Mouse (Mus musculus) CH12.LX (cell line): ENCODE measurements around the gene Tdo2. TPM values are rescaled to one million over a fixed set of nuclear protein-coding genes. Genes with fewer than 3 reads are reported as not detected.

ENCODE experiments used
- DNase-seq: peaks from one replicate; pipeline ENCODE4 v3.0.0-alpha.2; 2013; ENCODE audit errors: extremely low read depth
- H3K27ac ChIP-seq: 2 replicates; pipeline ENCODE4 v1.5.1; 2012; ENCODE audit warnings: low read depth, mild to moderate bottlenecking, control low read depth, moderate library complexity; ENCODE audit not compliant: insufficient read depth
- H3K27me3 ChIP-seq: replicated peaks from 2 replicates; pipeline ENCODE3; 2012; ENCODE audit warnings: inconsistent platforms
- H3K36me3 ChIP-seq, 2 experiments: replicated peaks in 1 of 2; 2 replicates each; pipeline versions ENCODE3 to v1.6.1; 2012; ENCODE audit warnings: inconsistent platforms in 1 of 2, low read length in 1 of 2, mild to moderate bottlenecking in 1 of 2, mixed read lengths in 1 of 2, moderate library complexity in 1 of 2; ENCODE audit not compliant: control insufficient read depth in 1 of 2, insufficient read depth in 1 of 2
- H3K4me1 ChIP-seq, 2 experiments: 2 replicates each; pipeline ENCODE4 v1.6.1; 2012; ENCODE audit warnings: inconsistent platforms in 1 of 2, moderate library complexity in 1 of 2; ENCODE audit not compliant: insufficient read depth in 2 of 2, control insufficient read depth in 1 of 2
- H3K4me2 ChIP-seq: 2 replicates; pipeline ENCODE4 v1.6.1; 2012; ENCODE audit warnings: low read depth, mild to moderate bottlenecking, control low read depth; ENCODE audit not compliant: poor library complexity, insufficient read depth, severe bottlenecking
- H3K4me3 ChIP-seq, 3 experiments: fragments of 150-350 bp in 1 of 3; sonication (generic) in 1 of 3; replicated peaks in 1 of 3; 2 replicates each; pipeline versions ENCODE3 to v1.5.1; 2011 to 2012; ENCODE audit warnings: low read depth in 2 of 3, low read length in 2 of 3, mild to moderate bottlenecking in 2 of 3, moderate library complexity in 2 of 3, control low read depth in 1 of 3, improper control_type of control experiment in 1 of 3, inconsistent platforms in 1 of 3, mixed read lengths in 1 of 3; ENCODE audit not compliant: poor library complexity in 1 of 3
- H3K79me2 ChIP-seq: replicated peaks from 2 replicates; pipeline ENCODE4 v1.6.1; 2012; ENCODE audit warnings: mild to moderate bottlenecking, moderate library complexity; ENCODE audit not compliant: control insufficient read depth, poor library complexity, insufficient read depth, severe bottlenecking; ENCODE audit errors: extremely low read depth
- H3K9ac ChIP-seq: 2 replicates; pipeline ENCODE4 v1.6.1; 2012; ENCODE audit warnings: low read depth, mild to moderate bottlenecking, control low read depth, moderate library complexity; ENCODE audit not compliant: insufficient read depth
- H3K9me3 ChIP-seq: replicated peaks from 2 replicates; pipeline ENCODE3; 2012; ENCODE audit warnings: low read length, inconsistent platforms, mixed read lengths
- BHLHE40 ChIP-seq: IDR thresholded peaks from 2 replicates; pipeline ENCODE4 v1.6.1; 2011; ENCODE audit warnings: mild to moderate bottlenecking, low read depth, low read length, improper control_type of control experiment
- CHD2 ChIP-seq: IDR thresholded peaks from 2 replicates; pipeline ENCODE4 v1.6.1; 2011; ENCODE audit warnings: low read length, improper control_type of control experiment
- CTCF ChIP-seq, 2 experiments: IDR thresholded peaks in 1 of 2; conservative IDR thresholded peaks in 1 of 2; 2 replicates each; pipeline ENCODE4 v1.5.1; 2011 to 2012; ENCODE audit warnings: low read depth in 2 of 2, low read length in 2 of 2, improper control_type of control experiment in 1 of 2, inconsistent platforms in 1 of 2, mild to moderate bottlenecking in 1 of 2, moderate library complexity in 1 of 2
- E2F4 ChIP-seq: IDR thresholded peaks from 2 replicates; pipeline ENCODE4 v1.6.1; 2011; ENCODE audit warnings: low read depth, low read length, improper control_type of control experiment; ENCODE audit not compliant: insufficient replicate concordance
- ELF1 ChIP-seq: IDR thresholded peaks from 2 replicates; pipeline ENCODE4 v1.6.1; 2014; ENCODE audit warnings: low read depth, mild to moderate bottlenecking, inconsistent platforms, low read length, improper control_type of control experiment
- EP300 ChIP-seq: IDR thresholded peaks from 2 replicates; pipeline ENCODE4 v1.6.1; 2011; ENCODE audit warnings: low read length, improper control_type of control experiment
- ETS1 ChIP-seq: conservative IDR thresholded peaks from 2 replicates; pipeline ENCODE4 v1.6.1; 2012; ENCODE audit warnings: low read depth, mild to moderate bottlenecking, inconsistent platforms, low read length, improper control_type of control experiment, moderate library complexity
- GABPA ChIP-seq: IDR thresholded peaks from 2 replicates; pipeline ENCODE4 v1.6.1; 2012; ENCODE audit warnings: low read depth, low read length, improper control_type of control experiment, inconsistent platforms; ENCODE audit not compliant: insufficient replicate concordance
- HCFC1 ChIP-seq: IDR thresholded peaks from 2 replicates; pipeline ENCODE4 v1.6.1; 2012; ENCODE audit warnings: low read depth, mild to moderate bottlenecking, inconsistent platforms, low read length, improper control_type of control experiment
- IRF4 ChIP-seq: IDR thresholded peaks from 2 replicates; pipeline ENCODE4 v1.6.1; 2014; ENCODE audit warnings: low read depth, mild to moderate bottlenecking, inconsistent platforms, low read length, improper control_type of control experiment
- JUN ChIP-seq: IDR thresholded peaks from 2 replicates; pipeline ENCODE4 v1.6.1; 2011; ENCODE audit warnings: low read depth, mild to moderate bottlenecking, low read length, improper control_type of control experiment, moderate library complexity; ENCODE audit not compliant: insufficient read depth
- JUND ChIP-seq: conservative IDR thresholded peaks from 2 replicates; pipeline ENCODE4 v1.6.1; 2011; ENCODE audit warnings: low read depth, low read length, improper control_type of control experiment
- KAT2A ChIP-seq: IDR thresholded peaks from 2 replicates; pipeline ENCODE4 v1.6.1; 2012; ENCODE audit warnings: low read length, improper control_type of control experiment, inconsistent platforms; ENCODE audit not compliant: insufficient replicate concordance
- MAFK ChIP-seq: IDR thresholded peaks from 2 replicates; pipeline ENCODE4 v1.6.1; 2011; ENCODE audit warnings: low read length, improper control_type of control experiment; ENCODE audit not compliant: insufficient replicate concordance
- MAX ChIP-seq: IDR thresholded peaks from 2 replicates; pipeline ENCODE4 v1.6.1; 2011; ENCODE audit warnings: low read length, improper control_type of control experiment
- MEF2A ChIP-seq: IDR thresholded peaks from 2 replicates; pipeline ENCODE4 v1.6.1; 2014; ENCODE audit warnings: low read depth, mild to moderate bottlenecking, inconsistent platforms, low read length, improper control_type of control experiment, borderline replicate concordance
- MXI1 ChIP-seq: IDR thresholded peaks from 2 replicates; pipeline ENCODE4 v1.6.1; 2011; ENCODE audit warnings: mild to moderate bottlenecking, low read depth, low read length, improper control_type of control experiment
- MYC ChIP-seq: IDR thresholded peaks from 2 replicates; pipeline ENCODE4 v1.6.1; 2011; ENCODE audit warnings: low read depth, mild to moderate bottlenecking, improper control_type of control experiment, low read length
- NRF1 ChIP-seq: IDR thresholded peaks from 2 replicates; pipeline ENCODE4 v1.6.1; 2014; ENCODE audit warnings: low read depth, mild to moderate bottlenecking, inconsistent platforms, low read length, improper control_type of control experiment, moderate library complexity
- RAD21 ChIP-seq: IDR thresholded peaks from 2 replicates; pipeline ENCODE4 v1.6.1; 2011; ENCODE audit warnings: low read depth, mild to moderate bottlenecking, low read length, improper control_type of control experiment, moderate library complexity
- RCOR1 ChIP-seq: conservative IDR thresholded peaks from 2 replicates; pipeline ENCODE4 v1.6.1; 2012; ENCODE audit warnings: low read depth, mild to moderate bottlenecking, inconsistent platforms, low read length, improper control_type of control experiment
- SIN3A ChIP-seq: IDR thresholded peaks from 2 replicates; pipeline ENCODE4 v1.6.1; 2012; ENCODE audit warnings: low read length, improper control_type of control experiment, inconsistent platforms
- SMC3 ChIP-seq: IDR thresholded peaks from 2 replicates; pipeline ENCODE4 v1.6.1; 2011; ENCODE audit warnings: low read depth, low read length, improper control_type of control experiment
- TBP ChIP-seq: conservative IDR thresholded peaks from 2 replicates; pipeline ENCODE4 v1.6.1; 2011; ENCODE audit warnings: low read depth, low read length, improper control_type of control experiment
- TCF12 ChIP-seq: IDR thresholded peaks from 2 replicates; pipeline ENCODE4 v1.6.1; 2014; ENCODE audit warnings: low read depth, mild to moderate bottlenecking, inconsistent platforms, low read length, improper control_type of control experiment
- USF1 ChIP-seq: IDR thresholded peaks from 2 replicates; pipeline ENCODE4 v1.6.1; 2014; ENCODE audit warnings: low read depth, mild to moderate bottlenecking, inconsistent platforms, low read length, improper control_type of control experiment
- ZC3H11A ChIP-seq: IDR thresholded peaks from 2 replicates; pipeline ENCODE4 v1.6.1; 2012; ENCODE audit warnings: low read depth, mild to moderate bottlenecking, inconsistent platforms, low read length, improper control_type of control experiment
- dilution Hi-C: fragments of 300-500 bp; cut with MboI; formaldehyde crosslinking; loops from 2 replicates; pipeline ENCODE4 v1.14.3; 2020; ENCODE audit warnings: low sequenced_read_pairs; ENCODE audit not compliant: extremely low pct_unique_long_range_greater_than_20kb, extremely low pct_ligation_motif_present
- in situ Hi-C: fragments of 300-500 bp; cut with MboI; formaldehyde crosslinking; loops from 3 replicates; pipeline ENCODE4 v1.14.3; 2019; ENCODE audit warnings: low sequenced_read_pairs, low pct_ligation_motif_present, low pct_unique_long_range_greater_than_20kb, mixed read lengths
- polyA plus RNA-seq: library from polyadenylated mRNA; unstranded; fragments of >175 nt; gene quantifications from 2 replicates; pipeline ENCODE4 v1.2.1, GENCODE M21; 2012; ENCODE audit warnings: low read depth; ENCODE audit not compliant: insufficient read length
- total RNA-seq, 2 experiments: library from RNA; depleted of rRNA; stranded (reverse); fragments of 300-350 nt in 1 of 2; fragments of >200 nt in 1 of 2; gene quantifications; 2 replicates each; pipeline ENCODE4 v1.2.3; 2012 to 2014

The Tdo2 gene
- total and polyA plus RNA-seq, 3 experiments = 0.41 TPM; not detected in 2

DNA sequence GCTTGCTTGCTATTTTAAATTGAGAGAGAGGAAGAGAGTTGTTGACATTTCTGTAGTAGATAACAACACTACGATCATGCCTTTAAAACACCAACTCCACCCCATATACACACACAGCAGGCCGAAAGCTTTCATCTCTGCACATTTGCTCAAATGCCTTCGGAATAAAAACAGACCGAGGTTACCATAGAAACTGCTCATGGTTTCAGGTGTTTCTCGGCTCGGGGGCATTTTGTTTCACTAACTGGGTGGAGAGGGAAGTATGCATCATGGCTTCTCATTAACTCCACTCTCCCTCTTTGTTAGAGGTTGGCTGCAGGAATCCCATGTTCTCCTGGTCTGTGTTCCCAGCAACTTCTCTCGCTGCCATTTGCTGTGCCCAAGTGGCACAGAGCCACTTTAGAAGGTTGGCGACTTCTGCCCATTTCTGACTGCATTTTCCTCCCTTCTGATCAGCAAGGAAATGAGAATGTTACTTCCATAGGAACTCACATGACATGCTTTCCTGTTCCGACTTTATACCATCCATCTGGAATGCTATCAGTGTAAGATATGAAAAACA lies 49.2 kb downstream of the Tdo2 start:
- in situ Hi-C loops (loop anchor here (5.0 to 10.0 kb wide), 2 partner anchors 160 to 892 kb away; partner anchors contain the start of gene Pdgfc), dilution Hi-C loops (no loop called here)
- H3K36me3 ChIP-seq = no peaks in the 10 kb centered on the region
- H3K27me3 ChIP-seq = no peaks in the 10 kb centered on the region
- H3K27ac ChIP-seq = peak overlapping the region; percentile 72
- 0 out of 2 replicates have a peak overlapping the region, but pooled peaks have one; percentile 6 for H3K4me2 ChIP-seq
- 0 out of 2 replicates have a peak, but pooled peaks have one; percentile 34 for TF ChIP-seq TBP
- TF ChIP-seq MAFK = 0 out of 2 replicates have a peak, but pooled peaks have one; percentile 31
- TF ChIP-seq RCOR1 = no peak
- TF ChIP-seq MEF2A = peak; percentile 50
- TF ChIP-seq IRF4 = peak; percentile 47; the same call in 1 of the 2 replicates
- TF ChIP-seq E2F4 = no peak
- TF ChIP-seq SIN3A = 0 out of 2 replicates have a peak, but pooled peaks have one; percentile 38
- peak; percentile 25; the same call in 1 of the 2 replicates for TF ChIP-seq BHLHE40
- TF ChIP-seq USF1 = no peak
- peak; percentile 47; the same call in 1 of the 2 replicates for TF ChIP-seq EP300
- no peak for TF ChIP-seq CTCF (conservative IDR thresholded peaks at IDR 0.05 in 1 of 2, IDR thresholded peaks at IDR 0.05 in 1 of 2; ENCODE audit: low read depth in 2 of 2, low read length in 2 of 2)
- TF ChIP-seq ETS1 = peak; percentile 16; the same call in 1 of the 2 replicates
- peak; percentile 55; the same call in 1 of the 2 replicates for TF ChIP-seq MXI1
- TF ChIP-seq KAT2A = no peak
- H3K9ac ChIP-seq = no peak overlapping the region
- H3K4me1 ChIP-seq = peaks cover 17 to 71% of the 10 kb centered on the region in 2 experiments
- DNase-seq = peak; percentile 87
- H3K4me3 ChIP-seq = no peak overlapping the region
- H3K9me3 ChIP-seq = no peaks in the 10 kb centered on the region
- no peaks in the 10 kb centered on the region for H3K79me2 ChIP-seq

DNA sequence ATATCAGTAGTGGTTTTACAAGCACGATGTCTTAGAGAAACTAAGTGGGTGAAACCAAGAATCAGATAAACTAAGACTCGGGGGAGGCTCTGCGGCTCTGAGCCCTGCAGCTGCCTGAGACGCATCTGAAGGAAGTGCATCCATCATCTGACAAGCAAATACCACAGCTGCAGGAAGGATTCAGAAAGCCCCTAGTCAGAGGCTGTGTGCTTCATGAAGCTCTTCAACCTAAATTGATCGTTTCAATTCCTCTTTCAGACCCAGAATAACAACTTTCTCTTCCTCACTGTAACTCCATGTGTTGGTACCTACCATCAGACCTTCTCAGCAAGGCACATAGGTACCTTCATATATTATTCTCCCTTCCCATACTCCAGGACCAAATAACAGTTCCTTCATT lies 50.1 kb downstream of the Tdo2 start:
- in situ Hi-C loops (loop anchor here (5.0 to 10.0 kb wide), 2 partner anchors 159 to 891 kb away; partner anchors contain the start of gene Pdgfc), dilution Hi-C loops (no loop called here)
- Histone ChIP-seq H3K4me2 (peak overlapping the region; percentile 61; the same call in 1 of the 2 replicates), H3K27ac (peak overlapping the region; percentile 68), H3K4me3 (no peak overlapping the region), H3K4me1 (peaks cover 17 to 63% of the 10 kb centered on the region in 2 experiments), H3K9me3 (no peaks in the 10 kb centered on the region), H3K27me3 (no peaks in the 10 kb centered on the region), H3K79me2 (no peaks in the 10 kb centered on the region), H3K36me3 (no peaks in the 10 kb centered on the region), H3K9ac (no peak overlapping the region)
- DNase-seq = peak; percentile 95
- TF ChIP-seq MEF2A = peak; percentile 99
- TF ChIP-seq SMC3 = peak; percentile 3; the same call in 1 of the 2 replicates
- peak; percentile 100 for TF ChIP-seq TCF12
- no peak for TF ChIP-seq USF1
- TF ChIP-seq CHD2 = peak; percentile 89
- peak; percentile 99 for TF ChIP-seq IRF4
- TF ChIP-seq JUN = peak; percentile 34; the same call in 1 of the 2 replicates
- peak; percentile 58; the same call in 1 of the 2 replicates for TF ChIP-seq MXI1
- no peak for TF ChIP-seq E2F4
- no peak; the same call in 1 of the 2 replicates for TF ChIP-seq RAD21
- TF ChIP-seq TBP = 0 out of 2 replicates have a peak, but pooled peaks have one; percentile 24
- TF ChIP-seq ETS1 = peak; percentile 94
- peak; percentile 98 for TF ChIP-seq RCOR1
- TF ChIP-seq JUND = peak; percentile 73
- no peak for TF ChIP-seq NRF1
- TF ChIP-seq EP300 = peak; percentile 100
- TF ChIP-seq ZC3H11A = no peak
- peak; percentile 36; the same call in 1 of the 2 replicates for TF ChIP-seq HCFC1
- no peak for TF ChIP-seq KAT2A
- TF ChIP-seq MYC = peak; percentile 97
- peak; percentile 81 for TF ChIP-seq SIN3A
- peak; percentile 91 for TF ChIP-seq MAX
- no peak for TF ChIP-seq GABPA
- TF ChIP-seq ELF1 = 0 out of 2 replicates have a peak, but pooled peaks have one; percentile 26
- TF ChIP-seq BHLHE40 = peak; percentile 90
